Mouse (Mus musculus) MEL (cell line): ENCODE data around the gene Snap29. TPM values are rescaled to one million over a fixed set of nuclear protein-coding genes. Genes with fewer than 3 reads are reported as not detected.

Experiments
- DNase-seq: peaks from one replicate; pipeline ENCODE4 v3.0.0; 2011; ENCODE audit warnings: low read depth, low spot score
- H3K27ac ChIP-seq: 2 replicates; pipeline ENCODE4 v1.5.1; 2012; ENCODE audit warnings: low read depth, mild to moderate bottlenecking, control low read depth, low read length, moderate library complexity; ENCODE audit not compliant: control insufficient read depth
- H3K27me3 ChIP-seq, 2 experiments: fragments of 150-350 bp in 1 of 2; sonication (generic) in 1 of 2; 2 replicates each; pipeline ENCODE4 v1.6.1; 2012; ENCODE audit warnings: low read length in 2 of 2, mild to moderate bottlenecking in 2 of 2, improper control_type of control experiment in 1 of 2, moderate library complexity in 1 of 2; ENCODE audit not compliant: insufficient read depth in 2 of 2, control insufficient read depth in 1 of 2
- H3K36me3 ChIP-seq, 2 experiments: 2 replicates each; pipeline ENCODE4 v1.6.1; 2012 to 2014; ENCODE audit warnings: low read length in 2 of 2, improper control_type of control experiment in 1 of 2, inconsistent platforms in 1 of 2, mild to moderate bottlenecking in 1 of 2; ENCODE audit not compliant: insufficient read depth in 2 of 2, control insufficient read depth in 1 of 2
- H3K4me1 ChIP-seq, 2 experiments: fragments of 150-350 bp in 1 of 2; sonication (generic) in 1 of 2; 2 replicates each; pipeline ENCODE4 v1.6.1; 2012; ENCODE audit warnings: low read length in 2 of 2, improper control_type of control experiment in 1 of 2, mild to moderate bottlenecking in 1 of 2; ENCODE audit not compliant: insufficient read depth in 2 of 2, control insufficient read depth in 1 of 2
- H3K4me3 ChIP-seq, 2 experiments: fragments of 150-350 bp in 1 of 2; sonication (generic) in 1 of 2; 2 replicates each; pipeline ENCODE4 v1.5.1; 2012; ENCODE audit warnings: low read depth in 2 of 2, low read length in 2 of 2, mild to moderate bottlenecking in 2 of 2, moderate library complexity in 2 of 2, control low read depth in 1 of 2, improper control_type of control experiment in 1 of 2; ENCODE audit not compliant: control insufficient read depth in 1 of 2, insufficient read depth in 1 of 2
- H3K79me2 ChIP-seq: 2 replicates; pipeline ENCODE4 v1.6.1; 2012; ENCODE audit warnings: mild to moderate bottlenecking, low read length, moderate library complexity; ENCODE audit not compliant: control insufficient read depth, poor library complexity, insufficient read depth
- H3K9ac ChIP-seq: 2 replicates; pipeline ENCODE4 v1.6.1; 2012; ENCODE audit warnings: low read depth, mild to moderate bottlenecking, control low read depth, low read length, moderate library complexity; ENCODE audit not compliant: control insufficient read depth, poor library complexity, severe bottlenecking
- H3K9me3 ChIP-seq: fragments of 150-350 bp; sonication (generic); replicated peaks from 2 replicates; pipeline ENCODE4 v1.6.1; 2012; ENCODE audit warnings: mild to moderate bottlenecking, low read length, improper control_type of control experiment, moderate library complexity; ENCODE audit not compliant: insufficient read depth
- CHD1 ChIP-seq: IDR thresholded peaks from 2 replicates; pipeline ENCODE4 v1.6.1; 2012; ENCODE audit warnings: low read depth, mild to moderate bottlenecking, inconsistent platforms, low read length, improper control_type of control experiment
- CTCF ChIP-seq, 3 experiments: IDR thresholded peaks in 2 of 3; conservative IDR thresholded peaks in 1 of 3; 2 replicates each; pipeline ENCODE4 v1.5.1; 2011 to 2012; ENCODE audit warnings: low read length in 3 of 3, low read depth in 2 of 3, mild to moderate bottlenecking in 2 of 3, improper control_type of control experiment in 1 of 3, inconsistent platforms in 1 of 3, mixed read lengths in 1 of 3, moderate library complexity in 1 of 3; ENCODE audit not compliant: control insufficient read depth in 1 of 3, insufficient read depth in 1 of 3, poor library complexity in 1 of 3, severe bottlenecking in 1 of 3
- ELF1 ChIP-seq: IDR thresholded peaks from 2 replicates; pipeline ENCODE4 v1.6.1; 2014; ENCODE audit warnings: low read depth, mild to moderate bottlenecking, inconsistent platforms, low read length, improper control_type of control experiment, moderate library complexity
- EP300 ChIP-seq, 2 experiments: IDR thresholded peaks; 2 replicates each; pipeline ENCODE4 v1.6.1; 2011; ENCODE audit warnings: improper control_type of control experiment in 2 of 2, low read length in 2 of 2, low read depth in 1 of 2, mild to moderate bottlenecking in 1 of 2
- ETS1 ChIP-seq: IDR thresholded peaks from 2 replicates; pipeline ENCODE4 v1.6.1; 2012; ENCODE audit warnings: low read depth, mild to moderate bottlenecking, inconsistent platforms, low read length, improper control_type of control experiment, moderate library complexity
- GATA1 ChIP-seq: IDR thresholded peaks from 2 replicates; pipeline ENCODE4 v1.6.1; 2011; ENCODE audit warnings: low read depth, low read length, improper control_type of control experiment
- HCFC1 ChIP-seq: IDR thresholded peaks from 2 replicates; pipeline ENCODE4 v1.6.1; 2012; ENCODE audit warnings: low read depth, mild to moderate bottlenecking, inconsistent platforms, low read length, improper control_type of control experiment, moderate library complexity
- KAT2A ChIP-seq: conservative IDR thresholded peaks from 2 replicates; pipeline ENCODE4 v1.6.1; 2012; ENCODE audit warnings: low read depth, low read length, improper control_type of control experiment, inconsistent platforms
- MAFK ChIP-seq: IDR thresholded peaks from 2 replicates; pipeline ENCODE4 v1.6.1; 2011; ENCODE audit warnings: low read depth, mild to moderate bottlenecking, low read length, improper control_type of control experiment, borderline replicate concordance
- MAX ChIP-seq: IDR thresholded peaks from 2 replicates; pipeline ENCODE4 v1.6.1; 2011; ENCODE audit warnings: low read length, improper control_type of control experiment
- MAZ ChIP-seq: IDR thresholded peaks from 2 replicates; pipeline ENCODE4 v1.6.1; 2012; ENCODE audit warnings: low read depth, mild to moderate bottlenecking, inconsistent platforms, low read length, improper control_type of control experiment
- MEF2A ChIP-seq: IDR thresholded peaks from 2 replicates; pipeline ENCODE4 v1.6.1; 2014; ENCODE audit warnings: low read depth, mild to moderate bottlenecking, inconsistent platforms, low read length, improper control_type of control experiment; ENCODE audit not compliant: poor library complexity, insufficient replicate concordance, severe bottlenecking; ENCODE audit errors: extremely low read depth
- MYB ChIP-seq: IDR thresholded peaks from 2 replicates; pipeline ENCODE4 v1.6.1; 2011; ENCODE audit warnings: mild to moderate bottlenecking, low read depth, low read length, improper control_type of control experiment
- MYC ChIP-seq: IDR thresholded peaks from 2 replicates; pipeline ENCODE4 v1.6.1; 2011; ENCODE audit warnings: low read depth, mild to moderate bottlenecking, low read length, improper control_type of control experiment, moderate library complexity
- POLR2A ChIP-seq, 2 experiments: IDR thresholded peaks; 2 replicates each; pipeline ENCODE4 v1.6.1; 2011 to 2012; ENCODE audit warnings: low read length in 2 of 2, mild to moderate bottlenecking in 2 of 2, control low read depth in 1 of 2, improper control_type of control experiment in 1 of 2, low read depth in 1 of 2, moderate library complexity in 1 of 2; ENCODE audit not compliant: control insufficient read depth in 1 of 2, insufficient read depth in 1 of 2, poor library complexity in 1 of 2
- RCOR1 ChIP-seq: IDR thresholded peaks from 2 replicates; pipeline ENCODE4 v1.6.1; 2012; ENCODE audit warnings: low read depth, mild to moderate bottlenecking, inconsistent platforms, low read length, improper control_type of control experiment
- TAL1 ChIP-seq: IDR thresholded peaks from 2 replicates; pipeline ENCODE4 v1.6.1; 2012; ENCODE audit warnings: mild to moderate bottlenecking, inconsistent platforms, low read length, moderate library complexity, mixed read lengths
- TCF12 ChIP-seq: IDR thresholded peaks from 2 replicates; pipeline ENCODE4 v1.6.1; 2014; ENCODE audit warnings: low read depth, mild to moderate bottlenecking, inconsistent platforms, low read length, improper control_type of control experiment, moderate library complexity
- UBTF ChIP-seq: IDR thresholded peaks from 2 replicates; pipeline ENCODE4 v1.6.1; 2012; ENCODE audit warnings: low read depth, mild to moderate bottlenecking, inconsistent platforms, low read length, improper control_type of control experiment, moderate library complexity, borderline replicate concordance; ENCODE audit not compliant: insufficient read depth
- USF1 ChIP-seq: IDR thresholded peaks from 2 replicates; pipeline ENCODE4 v1.6.1; 2014; ENCODE audit warnings: low read depth, mild to moderate bottlenecking, inconsistent platforms, low read length, improper control_type of control experiment, moderate library complexity
- USF2 ChIP-seq, 2 experiments: IDR thresholded peaks; 2 replicates each; pipeline ENCODE4 v1.6.1; 2011 to 2012; ENCODE audit warnings: improper control_type of control experiment in 2 of 2, low read length in 2 of 2, borderline replicate concordance in 1 of 2, inconsistent platforms in 1 of 2, low read depth in 1 of 2, mild to moderate bottlenecking in 1 of 2; ENCODE audit not compliant: insufficient read depth in 1 of 2
- ZKSCAN1 ChIP-seq: IDR thresholded peaks from 2 replicates; pipeline ENCODE4 v1.6.1; 2012; ENCODE audit warnings: low read depth, mild to moderate bottlenecking, inconsistent platforms, low read length, improper control_type of control experiment, moderate library complexity
- ZMIZ1 ChIP-seq: IDR thresholded peaks from 2 replicates; pipeline ENCODE4 v1.6.1; 2012; ENCODE audit warnings: low read depth, mild to moderate bottlenecking, inconsistent platforms, low read length, improper control_type of control experiment, moderate library complexity
- ZNF384 ChIP-seq: IDR thresholded peaks from 2 replicates; pipeline ENCODE4 v1.6.1; 2012; ENCODE audit warnings: low read depth, mild to moderate bottlenecking, inconsistent platforms, low read length, improper control_type of control experiment
- polyA plus RNA-seq, 2 experiments: library from polyadenylated mRNA; stranded (reverse) in 1 of 2; unstranded in 1 of 2; fragments of >175 nt in 1 of 2; fragments of >200 nt in 1 of 2; gene quantifications; 2 replicates each; pipeline versions ENCODE4 v1.2.1 to v1.2.4; 2012; ENCODE audit warnings: low replicate concordance in 2 of 2, low read depth in 1 of 2; ENCODE audit not compliant: insufficient read length in 2 of 2, insufficient read depth in 1 of 2, missing spikeins in 1 of 2
- total RNA-seq: library from RNA; depleted of rRNA; stranded (reverse); fragments of 300-350 nt; gene quantifications from 2 replicates; pipeline ENCODE4 v1.2.3, GENCODE M21; 2012

The Snap29 gene
- total and polyA plus RNA-seq, 3 experiments: 11.6 to 11.8 TPM; not detected in 1

DNA sequence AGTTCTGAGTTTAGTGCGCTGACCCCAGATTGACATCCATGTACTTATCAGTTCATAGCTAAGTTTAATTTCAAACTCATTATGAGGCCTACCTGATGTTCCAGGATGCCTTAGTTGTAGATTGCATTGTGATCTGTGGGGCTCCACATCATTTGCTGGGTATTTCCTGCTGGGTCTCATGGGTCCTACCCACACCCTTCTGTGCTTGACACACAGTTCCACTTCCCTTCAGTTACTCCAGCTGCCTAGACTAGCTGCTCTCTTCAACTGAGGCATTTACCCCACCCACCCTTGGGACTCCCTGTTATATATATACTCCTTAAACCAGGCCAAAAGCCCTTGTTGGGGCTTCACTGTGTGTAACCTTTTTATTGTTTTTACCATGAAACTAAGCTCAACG, 3.3 kb downstream of the Snap29 start:
- Histone ChIP-seq H3K4me3 (no peak overlapping the region), H3K9me3 (no peaks in the 10 kb centered on the region), H3K4me1 (peaks cover 3 to 7% of the 10 kb centered on the region in 2 experiments; a peak in 3 of 4 replicates), H3K9ac (no peak overlapping the region), H3K27me3 (no peaks in the 10 kb centered on the region), H3K36me3 (peaks cover 0 to 11% of the 10 kb centered on the region in 2 experiments; a peak in 2 of 4 replicates), H3K79me2 (peaks cover 14% of the 10 kb centered on the region), H3K27ac (no peak overlapping the region)
- TF ChIP-seq ZNF384 (no peak), CTCF (IDR thresholded peaks at IDR 0.05 in 2 of 3, conservative IDR thresholded peaks at IDR 0.05 in 1 of 3; ENCODE audit: control insufficient read depth in 1 of 3, insufficient read depth in 1 of 3, low read depth in 2 of 3, low read length in 3 of 3, poor library complexity in 1 of 3, severe bottlenecking in 1 of 3) (no peak), HCFC1 (no peak), CHD1 (no peak), USF2 (IDR thresholded peaks at IDR 0.05; ENCODE audit: borderline replicate concordance in 1 of 2, insufficient read depth in 1 of 2, low read depth in 1 of 2, low read length in 2 of 2) (no peak), KAT2A (no peak), MAFK (no peak), POLR2A (IDR thresholded peaks at IDR 0.05; ENCODE audit: control insufficient read depth in 1 of 2, insufficient read depth in 1 of 2, low read depth in 1 of 2, low read length in 2 of 2, poor library complexity in 1 of 2) (no peak), ZMIZ1 (no peak), ZKSCAN1 (no peak), MAZ (no peak), MYB (no peak), EP300 (IDR thresholded peaks at IDR 0.05; ENCODE audit: low read depth in 1 of 2, low read length in 2 of 2) (no peak), MEF2A (no peak), MYC (no peak), USF1 (no peak)
- no peak for DNase-seq

GRCm38 (mm10) chr16:17410209-17410608, 4.4 kb downstream of the Snap29 start:
- Histone ChIP-seq H3K9me3 (no peaks in the 10 kb centered on the region), H3K9ac (no peak overlapping the region), H3K27me3 (no peaks in the 10 kb centered on the region), H3K4me1 (peaks cover 0 to 2% of the 10 kb centered on the region in 2 experiments; a peak in 1 of 4 replicates), H3K27ac (no peak overlapping the region), H3K36me3 (peaks cover 0 to 6% of the 10 kb centered on the region in 2 experiments; a peak in 2 of 4 replicates), H3K4me3 (no peak overlapping the region), H3K79me2 (peaks cover 11% of the 10 kb centered on the region)
- no peak for DNase-seq
- TF ChIP-seq UBTF: no peak
- no peak for TF ChIP-seq CTCF (IDR thresholded peaks at IDR 0.05 in 2 of 3, conservative IDR thresholded peaks at IDR 0.05 in 1 of 3; ENCODE audit: control insufficient read depth in 1 of 3, insufficient read depth in 1 of 3, low read depth in 2 of 3, low read length in 3 of 3, poor library complexity in 1 of 3, severe bottlenecking in 1 of 3)
- TF ChIP-seq EP300 (IDR thresholded peaks at IDR 0.05; ENCODE audit: low read depth in 1 of 2, low read length in 2 of 2): no peak
- no peak for TF ChIP-seq ZNF384
- no peak for TF ChIP-seq MAFK
- TF ChIP-seq TCF12: no peak
- no peak for TF ChIP-seq POLR2A (IDR thresholded peaks at IDR 0.05; ENCODE audit: control insufficient read depth in 1 of 2, insufficient read depth in 1 of 2, low read depth in 1 of 2, low read length in 2 of 2, poor library complexity in 1 of 2)
- TF ChIP-seq TAL1: no peak
- no peak for TF ChIP-seq ETS1
- TF ChIP-seq ELF1: no peak
- TF ChIP-seq GATA1: no peak
- TF ChIP-seq KAT2A: no peak
- TF ChIP-seq MAX: no peak
- TF ChIP-seq RCOR1: no peak
